ENCODE assay signal across 8 mouse cellular contexts in genomic region chr2:116900273-116900843, GRCm38 (mm10). TPM values are rescaled to one million over a fixed set of nuclear protein-coding genes. Genes with fewer than 3 reads are reported as not detected.
A peak's percentile ranks its signal among the peaks of the same experiment; 100 is the strongest.
DNase-seq lines count a peak whose midpoint lies in the region; ATAC-seq and TF ChIP-seq lines count a peak whose summit lies in the region.

No protein-coding gene starts in this region.

- H3K4me2 ChIP-seq in heart, postnatal 0 days (ENCODE audit: low read depth, low read length), result peak overlapping the region; percentile 64
- H3K4me2 ChIP-seq in forebrain, embryonic 11.5 days (ENCODE audit: low read depth, low read length, severe bottlenecking), result peak overlapping the region; percentile 45
- peak overlapping the region; percentile 51 for H3K4me2 ChIP-seq in liver, embryonic 13.5 days
- H3K4me2 ChIP-seq in stomach, postnatal 0 days (replicated peaks; ENCODE audit: low read depth), result peak overlapping the region; percentile 64

- no peak overlapping the region for H3K27ac ChIP-seq in heart, postnatal 0 days (ENCODE audit: low read depth)
- no peak overlapping the region for H3K27ac ChIP-seq in forebrain, embryonic 11.5 days (ENCODE audit: low read depth, low read length)
- H3K27ac ChIP-seq in liver, embryonic 13.5 days, result no peak overlapping the region
- peak overlapping the region; percentile 45; the same call in 1 of the 2 replicates for H3K27ac ChIP-seq in stomach, postnatal 0 days (replicated peaks)

- peak; percentile 43; the same call in 1 of the 2 replicates for ATAC-seq in heart, postnatal 0 days (ENCODE audit: insufficient read depth, low read depth)
- peak; percentile 65 for ATAC-seq in forebrain, embryonic 11.5 days (replicated peaks; ENCODE audit: low FRiP score)
- ATAC-seq in liver, embryonic 13.5 days (ENCODE audit: low read depth), result no peak
- ATAC-seq in stomach, postnatal 0 days (ENCODE audit: low FRiP score, low TSS enrichment), result peak; percentile 43; the same call in 1 of the 2 replicates

- TF ChIP-seq CTCF in heart, postnatal 0 days (IDR thresholded peaks at IDR 0.05; ENCODE audit: low read depth), result no peak
- peak; percentile 18; the same call in 1 of the 2 replicates for TF ChIP-seq CTCF in stomach, postnatal 0 days (IDR thresholded peaks at IDR 0.05; ENCODE audit: low read depth)

- peak overlapping the region; percentile 41 for H3K4me3 ChIP-seq in heart, postnatal 0 days (ENCODE audit: low read depth, low read length)
- peak overlapping the region; percentile 15; the same call in 1 of the 2 replicates for H3K4me3 ChIP-seq in forebrain, embryonic 11.5 days (ENCODE audit: low read depth, low read length)
- H3K4me3 ChIP-seq in liver, embryonic 13.5 days (replicated peaks), result no peak overlapping the region
- peak overlapping the region; percentile 35 for H3K4me3 ChIP-seq in stomach, postnatal 0 days (ENCODE audit: low read depth, low read length)

- 0 out of 2 replicates have a peak overlapping the region, but pooled peaks have one; percentile 8 for H3K9ac ChIP-seq in heart, postnatal 0 days (replicated peaks; ENCODE audit: low read depth, low read length)
- H3K9ac ChIP-seq in forebrain, embryonic 11.5 days (ENCODE audit: low read length), result peak overlapping the region; percentile 47; the same call in 1 of the 2 replicates
- no peak overlapping the region for H3K9ac ChIP-seq in liver, embryonic 13.5 days
- H3K9ac ChIP-seq in stomach, postnatal 0 days (ENCODE audit: low read length), result peak overlapping the region; percentile 54; the same call in 1 of the 2 replicates

- no peaks in the 10 kb centered on the region for H3K9me3 ChIP-seq in heart, postnatal 0 days (replicated peaks; ENCODE audit: control insufficient read depth, low read length)
- H3K9me3 ChIP-seq in forebrain, embryonic 11.5 days (ENCODE audit: control insufficient read depth, low read length), result no peaks in the 10 kb centered on the region
- H3K9me3 ChIP-seq in liver, embryonic 13.5 days (replicated peaks), result no peaks in the 10 kb centered on the region
- no peaks in the 10 kb centered on the region for H3K9me3 ChIP-seq in stomach, postnatal 0 days (ENCODE audit: control insufficient read depth, low read length)

- TF ChIP-seq EP300 in heart, postnatal 0 days (IDR thresholded peaks at IDR 0.05; ENCODE audit: low read depth), result no peak
- no peak for TF ChIP-seq EP300 in stomach, postnatal 0 days (optimal IDR thresholded peaks at IDR 0.05)

- H3K36me3 ChIP-seq in heart, postnatal 0 days (replicated peaks; ENCODE audit: control insufficient read depth, insufficient read depth, low read length), result no peaks in the 10 kb centered on the region
- no peaks in the 10 kb centered on the region for H3K36me3 ChIP-seq in forebrain, embryonic 11.5 days (ENCODE audit: control insufficient read depth, insufficient read depth, low read length)
- H3K36me3 ChIP-seq in liver, embryonic 13.5 days, result no peaks in the 10 kb centered on the region
- H3K36me3 ChIP-seq in stomach, postnatal 0 days (ENCODE audit: control insufficient read depth, insufficient read depth, low read length), result no peaks in the 10 kb centered on the region

- H3K4me1 ChIP-seq in heart, postnatal 0 days (ENCODE audit: control insufficient read depth, insufficient read depth), result no peaks in the 10 kb centered on the region
- H3K4me1 ChIP-seq in forebrain, embryonic 11.5 days (replicated peaks; ENCODE audit: control insufficient read depth, insufficient read depth, low read length), result no peaks in the 10 kb centered on the region
- H3K4me1 ChIP-seq in liver, embryonic 13.5 days (replicated peaks), result no peaks in the 10 kb centered on the region
- no peaks in the 10 kb centered on the region for H3K4me1 ChIP-seq in stomach, postnatal 0 days (replicated peaks; ENCODE audit: control insufficient read depth, insufficient read depth)

- H3K27me3 ChIP-seq in heart, postnatal 0 days (ENCODE audit: control insufficient read depth, insufficient read depth, low read length), result 0 out of 2 replicates have a peak, but pooled peaks cover 3% of the 10 kb centered on the region
- no peaks in the 10 kb centered on the region for H3K27me3 ChIP-seq in forebrain, embryonic 11.5 days (ENCODE audit: control insufficient read depth, insufficient read depth, low read length)
- no peaks in the 10 kb centered on the region for H3K27me3 ChIP-seq in liver, embryonic 13.5 days
- no peaks in the 10 kb centered on the region for H3K27me3 ChIP-seq in stomach, postnatal 0 days (ENCODE audit: control insufficient read depth, insufficient read depth, low read length)

- DNase-seq in heart, postnatal 0 days (ENCODE audit: low spot score), result peak; percentile 22
- no peak for DNase-seq in heart, adult 9 months (ENCODE audit: low spot score in 2 of 2)
- peak; percentile 35 for DNase-seq in ES-CJ7 (ENCODE audit: low read depth, low spot score)
- no peak for DNase-seq in forebrain, embryonic 11.5 days (ENCODE audit: low spot score)
- DNase-seq in liver, embryonic 13.5 days, result no peak
- DNase-seq in stomach, postnatal 0 days (ENCODE audit: low spot score), result no peak
- no peak for DNase-seq in cerebellum, adult 18-20 months
- DNase-seq in left cerebral cortex, adult 18-20 months (ENCODE audit: low spot score in 2 of 2), result no peak

- 30% methylated on average over 10 of the region's 10 CpGs for WGBS in heart, postnatal 0 days
- 38% methylated on average over 10 of the region's 10 CpGs for WGBS in forebrain, embryonic 11.5 days
- WGBS in liver, embryonic 13.5 days (ENCODE audit: insufficient replicate concordance), result 32% methylated on average over 10 of the region's 10 CpGs
- WGBS in stomach, postnatal 0 days, result 30% methylated on average over 10 of the region's 10 CpGs

RNA-seq across cellular contexts. Expression of gene Tmco5, which starts 21.9 kb away (rescaled TPM):
- total RNA-seq in heart, postnatal 0 days (2014; rRNA removed; ENCODE audit: low replicate concordance), result not detected in 2 replicates
- polyA plus RNA-seq in heart, postnatal 0 days (2015; fragmentation: Nextera tagmentation; extraction: Ambion mirVana), result not detected in 2 replicates
- not detected in 2 replicates for polyA plus RNA-seq in forebrain, embryonic 11.5 days (2014; fragmentation: Nextera tagmentation; extraction: Ambion mirVana)
- polyA plus RNA-seq in liver, embryonic 13.5 days (2015; fragmentation: Nextera tagmentation; extraction: Ambion mirVana), result not detected in 2 replicates
- polyA plus RNA-seq in stomach, postnatal 0 days (2015; fragmentation: Nextera tagmentation; extraction: Ambion mirVana), result not detected in 2 replicates
- total RNA-seq in left cerebral cortex, adult 18-20 months (2021), result 1 to 10 TPM; 2.5 to 2.9 TPM

Comparison
In these comparisons a context has a peak if more than half of its experiments do, and no peak if none do; other contexts are left out.
1. DNase-seq: peak in heart, postnatal 0 days (single experiment) and ES-CJ7 (single experiment); none in heart, adult 9 months (0 of 2), forebrain, embryonic 11.5 days (single experiment), liver, embryonic 13.5 days (single experiment), stomach, postnatal 0 days (single experiment), cerebellum, adult 18-20 months (0 of 2) and left cerebral cortex, adult 18-20 months (0 of 2).
2. Peak in every context shown above with its lines, with median percentiles within 50 percentile points of each other: H3K4me2 ChIP-seq.